Mouse (Mus musculus) frontal cortex, adult (tissue): Measurements from ENCODE around the gene Tsen15.
"Not testable (repeated sequence)": the region's sequence is repeated elsewhere in the genome, so short reads cannot be mapped to it uniquely, and the experiment has no call there.

Experiments
- ATAC-seq: cut with Nextera tagmentation; 2 replicates; pipeline ENCODE4 v1.9.2; 2017; ENCODE audit warnings: mild to moderate bottlenecking, moderate library complexity, mixed read lengths; ENCODE audit not compliant: low TSS enrichment

Gene Tsen15

GRCm38 (mm10) chr1:152389271-152389670 is 2.8 kb upstream of the Tsen15 start:
- ATAC-seq: no peak

GRCm38 (mm10) chr1:152385693-152386092 is 795 bp downstream of the Tsen15 start:
- not testable (repeated sequence) for ATAC-seq

GRCm38 (mm10) chr1:152384589-152384988 is 1.9 kb downstream of the Tsen15 start:
- ATAC-seq: no peak

- ATAC-seq: no peak
Observed at GRCm38 (mm10) chr1:152378311-152378710, 8.2 kb downstream of the Tsen15 start.

GRCm38 (mm10) chr1:152369139-152369538 is 17.3 kb downstream of the Tsen15 start:
- peak; percentile 95 for ATAC-seq

- peak; percentile 53 for ATAC-seq
Observed at GRCm38 (mm10) chr1:152368311-152369088, 18.0 kb downstream of the Tsen15 start.

- ATAC-seq: no peak
Observed at GRCm38 (mm10) chr1:152356721-152357120, 29.8 kb downstream of the Tsen15 start.

- ATAC-seq: no peak
Observed at GRCm38 (mm10) chr1:152347946-152348345, 38.5 kb downstream of the Tsen15 start.

GRCm38 (mm10) chr1:152324024-152324423 is 62.5 kb downstream of the Tsen15 start:
- no peak for ATAC-seq
